Mouse (Mus musculus) bone marrow, adult 2 months (tissue): Measurements from ENCODE around the gene Man1c1.

Experiments
- CTCF ChIP-seq: fragments of 200-500 bp; IDR thresholded peaks from 2 replicates; pipeline ENCODE4 v1.5.1; 2011; ENCODE audit warnings: low read length, control low read depth; ENCODE audit not compliant: control insufficient read depth, insufficient read depth
- POLR2A ChIP-seq: fragments of 200-500 bp; IDR thresholded peaks from 2 replicates; pipeline ENCODE4 v1.6.1; 2011; ENCODE audit warnings: low read depth, mild to moderate bottlenecking, control low read depth, low read length, borderline replicate concordance; ENCODE audit not compliant: control insufficient read depth

DNA sequence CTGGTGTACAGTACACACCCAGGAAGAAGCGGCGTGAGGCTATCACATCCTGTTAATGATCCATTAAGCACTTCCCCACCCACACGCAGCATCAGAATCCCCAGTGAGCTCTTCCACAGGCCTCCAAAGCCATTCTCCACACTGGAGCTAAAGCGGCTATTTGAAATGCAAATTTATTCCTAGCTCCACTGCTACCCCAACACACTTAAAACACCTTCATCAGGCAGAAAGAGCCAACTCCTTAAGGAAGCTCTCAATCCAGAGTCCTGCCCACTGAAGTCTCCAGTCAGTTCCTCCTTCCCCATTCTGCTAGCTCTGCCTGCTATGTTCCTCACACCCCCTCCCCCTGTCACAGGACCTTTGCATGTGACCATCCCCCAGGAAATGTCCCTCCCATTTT is 51.4 kb downstream of the Man1c1 start:
- TF ChIP-seq POLR2A: no peak
- no peak for TF ChIP-seq CTCF
